Comparison of ENCODE assay signal across 8 mouse cellular contexts in the genomic region with DNA sequence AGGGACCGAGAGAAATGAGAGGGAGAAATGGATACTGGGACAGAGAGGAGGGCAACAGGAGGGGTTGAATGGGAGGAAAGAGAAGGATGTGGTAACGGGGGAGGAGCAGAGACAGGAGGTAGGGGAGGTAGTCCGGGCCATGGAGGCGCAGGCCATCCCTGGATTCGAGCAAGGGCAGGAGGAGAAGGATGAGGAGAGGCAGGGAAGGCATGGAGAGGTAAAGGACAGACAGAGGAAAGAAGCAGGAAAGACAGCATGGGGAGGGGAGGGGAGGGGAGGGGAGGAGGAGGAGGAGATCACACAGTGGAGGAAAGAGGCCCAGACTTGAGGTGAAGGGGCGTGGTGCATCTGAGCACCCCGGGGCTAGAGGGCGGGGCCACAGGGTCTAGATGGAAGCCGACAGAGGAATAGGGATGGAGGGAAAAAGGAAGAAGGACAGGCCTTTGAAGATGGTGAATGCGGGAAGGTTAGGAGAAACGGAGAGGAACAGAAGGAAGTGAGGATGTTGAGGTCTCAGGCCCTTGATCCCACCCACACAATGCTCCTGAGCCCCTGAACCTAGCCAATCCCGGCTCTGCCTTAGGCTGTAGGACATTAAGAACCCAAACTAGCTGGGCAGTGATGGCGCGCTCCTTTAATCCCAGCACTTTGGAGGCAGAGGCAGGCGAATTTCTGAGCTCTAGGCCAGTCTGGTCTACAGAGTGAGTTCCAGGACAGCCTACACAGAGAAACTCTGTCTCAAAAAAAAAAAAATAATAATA. TPM values are rescaled to one million over a fixed set of nuclear protein-coding genes. Genes with fewer than 3 reads are reported as not detected.
DNase-seq lines count a peak whose midpoint lies in the region; ATAC-seq and TF ChIP-seq lines count a peak whose summit lies in the region.

A gene (minus strand): TSS at position 209 of the 761 bp plus-strand sequence.

- peak within 1 kb of the TSS; percentile 74 for H3K4me3 ChIP-seq in cerebellum, adult 2 months (replicated peaks; ENCODE audit: insufficient read depth, low read depth, low read length)
- H3K4me3 ChIP-seq in forebrain, embryonic 11.5 days (ENCODE audit: low read depth, low read length) = peak within 1 kb of the TSS; percentile 92
- peak within 1 kb of the TSS; percentile 87 for H3K4me3 ChIP-seq in midbrain, embryonic 15.5 days

- intact Hi-C loops in heart, postnatal 36 days (cut with DNase I) = loop anchor here (1.0 kb wide), 1 partner anchor 34 kb away; no protein-coding TSS in a partner anchor
- intact Hi-C loops in left cerebral cortex, postnatal 25 days (cut with DNase I) = loop anchor here (2.0 to 5.0 kb wide), 3 partner anchors 18 to 80 kb away; a partner anchor contains a TSS

- H3K4me2 ChIP-seq in forebrain, embryonic 11.5 days (ENCODE audit: low read depth, low read length, severe bottlenecking) = peak within 1 kb of the TSS; percentile 90
- H3K4me2 ChIP-seq in midbrain, embryonic 15.5 days = peak within 1 kb of the TSS; percentile 77

- WGBS in cerebellum, adult 2 months = 23% methylated on average over 15 of the region's 15 CpGs
- 19% methylated on average over 15 of the region's 15 CpGs for WGBS in forebrain, embryonic 11.5 days
- WGBS in midbrain, embryonic 15.5 days = 23% methylated on average over 15 of the region's 15 CpGs

- H3K9me3 ChIP-seq in forebrain, embryonic 11.5 days (ENCODE audit: control insufficient read depth, low read length) = no peaks in the 10 kb centered on the region
- no peaks in the 10 kb centered on the region for H3K9me3 ChIP-seq in midbrain, embryonic 15.5 days

- peak within 1 kb of the TSS; percentile 95 for H3K9ac ChIP-seq in forebrain, embryonic 11.5 days (ENCODE audit: low read length)
- H3K9ac ChIP-seq in midbrain, embryonic 15.5 days = peak within 1 kb of the TSS; percentile 94

- CTCF ChIA-PET in Patski (lab: Charles Lee) = interaction anchor here (2.4 kb wide), 1 partner anchor 31 kb away, joined by 10 read pairs; no protein-coding TSS in a partner anchor

- H3K27me3 ChIP-seq in cerebellum, adult 2 months (ENCODE audit: control insufficient read depth, insufficient read depth, low read length) = no peaks in the 10 kb centered on the region
- no peaks in the 10 kb centered on the region for H3K27me3 ChIP-seq in Patski
- no peaks in the 10 kb centered on the region for H3K27me3 ChIP-seq in forebrain, embryonic 11.5 days (ENCODE audit: control insufficient read depth, insufficient read depth, low read length)
- H3K27me3 ChIP-seq in midbrain, embryonic 15.5 days (replicated peaks) = no peaks in the 10 kb centered on the region

- in situ Hi-C loops in Patski (cut with MboI; ENCODE audit: low pct_unique_long_range_greater_than_20kb) = no loop called here

- ATAC-seq in Patski = no peak
- peak; percentile 49 for ATAC-seq in forebrain, embryonic 11.5 days (replicated peaks; ENCODE audit: low FRiP score)
- peak; percentile 62; the same call in 1 of the 2 replicates for ATAC-seq in midbrain, embryonic 15.5 days (replicated peaks)

- no peak for TF ChIP-seq POLR2A in cerebellum, adult 2 months (IDR thresholded peaks at IDR 0.05; ENCODE audit: borderline replicate concordance, insufficient read depth, low read length)

- no peak for DNase-seq in cerebellum, adult 2 months
- no peak for DNase-seq in cerebellum, adult 9-11 months
- DNase-seq in Patski (ENCODE audit: low read depth, low spot score) = no peak
- DNase-seq in forebrain, embryonic 11.5 days (ENCODE audit: low spot score) = no peak
- DNase-seq in heart, postnatal 36 days = no peak
- DNase-seq in left cerebral cortex, postnatal 25 days (ENCODE audit: low spot score in 2 of 2) = no peak
- DNase-seq in urinary bladder, adult 18-20 months (ENCODE audit: low spot score in 2 of 2) = no peak

- no peak for TF ChIP-seq CTCF in cerebellum, adult 2 months (IDR thresholded peaks at IDR 0.05; ENCODE audit: borderline replicate concordance, insufficient read depth, low read depth, low read length)
- no peak for TF ChIP-seq CTCF in Patski (IDR thresholded peaks at IDR 0.05)

- POLR2A ChIA-PET in Patski (lab: Charles Lee) = no interaction called here

- H3K36me3 ChIP-seq in forebrain, embryonic 11.5 days (ENCODE audit: control insufficient read depth, insufficient read depth, low read length) = no peaks in the 10 kb centered on the region
- no peaks in the 10 kb centered on the region for H3K36me3 ChIP-seq in midbrain, embryonic 15.5 days (replicated peaks)

- H3K4me1 ChIP-seq in cerebellum, adult 2 months (ENCODE audit: control insufficient read depth, insufficient read depth, low read length) = peaks cover 18% of the 10 kb centered on the region
- H3K4me1 ChIP-seq in forebrain, embryonic 11.5 days (replicated peaks; ENCODE audit: control insufficient read depth, insufficient read depth, low read length) = peaks cover 11% of the 10 kb centered on the region
- H3K4me1 ChIP-seq in midbrain, embryonic 15.5 days = peaks cover 36% of the 10 kb centered on the region

- H3K27ac ChIP-seq in cerebellum, adult 2 months (ENCODE audit: insufficient read depth, low read length) = peak within 1 kb of the TSS; percentile 60
- peak within 1 kb of the TSS; percentile 81 for H3K27ac ChIP-seq in forebrain, embryonic 11.5 days (ENCODE audit: low read depth, low read length)
- H3K27ac ChIP-seq in midbrain, embryonic 15.5 days = peak within 1 kb of the TSS; percentile 92

RNA-seq across cellular contexts. Expression of the gene that starts here (rescaled TPM):
- polyA plus RNA-seq in cerebellum, adult 2 months (2012; rRNA removed) = 106 and 108 TPM in 2 replicates
- 70.4 TPM for polyA plus RNA-seq in Patski (2021)
- polyA plus RNA-seq in forebrain, embryonic 11.5 days (2014; fragmentation: Nextera tagmentation; extraction: Ambion mirVana) = 78.3 and 97.3 TPM in 2 replicates
- total RNA-seq in heart, postnatal 36 days (2021) = 10 to 100 TPM; 45.5 to 46.8 TPM
- total RNA-seq in left cerebral cortex, postnatal 25 days (2021) = 10 to 100 TPM; 91.7 to 92.7 TPM
- 85.9 and 90.4 TPM in 2 replicates for polyA plus RNA-seq in midbrain, embryonic 15.5 days (2015; fragmentation: Nextera tagmentation; extraction: Ambion mirVana)
